Mouse (Mus musculus): ENCODE measurements at regions not wholly inside any gene's neighbourhood (a gene's known extent, or its start where the extent isn't known, plus 50 kb on each side); places are given as distances from the start of the nearest gene placed in this dataset.

GRCm38 (mm10) chr14:79849617-79850435 is 78.7 kb upstream of the Pcdh8 start:
- Histone ChIP-seq H3K79me2 (replicated peaks; ENCODE audit: control insufficient read depth, extremely low read depth, insufficient read depth, poor library complexity, severe bottlenecking) (no peaks in the 10 kb centered on the region), H3K9ac (ENCODE audit: insufficient read depth, low read depth) (no peak overlapping the region), H3K4me2 (ENCODE audit: insufficient read depth, low read depth, poor library complexity, severe bottlenecking) (no peak overlapping the region), H3K27ac (ENCODE audit: insufficient read depth, low read depth) (no peak overlapping the region), H3K36me3 (replicated peaks in 1 of 2; ENCODE audit: control insufficient read depth in 1 of 2, insufficient read depth in 1 of 2, low read length in 1 of 2) (peaks cover 0 to 5% of the 10 kb centered on the region in 2 experiments), H3K27me3 (replicated peaks) (no peaks in the 10 kb centered on the region), H3K4me3 (replicated peaks in 1 of 3; ENCODE audit: low read depth in 2 of 3, low read length in 2 of 3, poor library complexity in 1 of 3) (no peak overlapping the region), H3K4me1 (ENCODE audit: control insufficient read depth in 1 of 2, insufficient read depth in 2 of 2) (peaks cover 8 to 20% of the 10 kb centered on the region in 2 experiments; a peak in 3 of 4 replicates), H3K9me3 (replicated peaks; ENCODE audit: low read length) (no peaks in the 10 kb centered on the region)
- DNase-seq (ENCODE audit: extremely low read depth) = no peak
- in situ Hi-C loops (cut with MboI; ENCODE audit: low pct_ligation_motif_present, low pct_unique_long_range_greater_than_20kb, low sequenced_read_pairs) (loop anchor here (10.0 kb wide), 1 partner anchor 55 kb away; no protein-coding TSS in a partner anchor), dilution Hi-C loops (cut with MboI; ENCODE audit: extremely low pct_ligation_motif_present, extremely low pct_unique_long_range_greater_than_20kb, low sequenced_read_pairs) (no loop called here)
- TF ChIP-seq HCFC1 (IDR thresholded peaks at IDR 0.05; ENCODE audit: low read depth, low read length) (no peak), BHLHE40 (IDR thresholded peaks at IDR 0.05; ENCODE audit: low read depth, low read length) (no peak), CHD1 (IDR thresholded peaks at IDR 0.05; ENCODE audit: low read depth, low read length) (no peak), USF2 (conservative IDR thresholded peaks at IDR 0.05; ENCODE audit: low read depth, low read length) (no peak), RAD21 (IDR thresholded peaks at IDR 0.05; ENCODE audit: low read depth, low read length) (no peak), KAT2A (IDR thresholded peaks at IDR 0.05; ENCODE audit: insufficient replicate concordance, low read length) (no peak), IRF4 (IDR thresholded peaks at IDR 0.05; ENCODE audit: low read depth, low read length) (no peak), NELFE (IDR thresholded peaks at IDR 0.05; ENCODE audit: low read depth, low read length) (no peak), MXI1 (IDR thresholded peaks at IDR 0.05; ENCODE audit: low read depth, low read length) (no peak), ZKSCAN1 (IDR thresholded peaks at IDR 0.05; ENCODE audit: borderline replicate concordance, low read depth, low read length) (no peak), MEF2A (IDR thresholded peaks at IDR 0.05; ENCODE audit: borderline replicate concordance, low read depth, low read length) (no peak), CTCF (conservative IDR thresholded peaks at IDR 0.05 in 1 of 2, IDR thresholded peaks at IDR 0.05 in 1 of 2; ENCODE audit: low read depth in 2 of 2, low read length in 2 of 2) (no peak)

DNA sequence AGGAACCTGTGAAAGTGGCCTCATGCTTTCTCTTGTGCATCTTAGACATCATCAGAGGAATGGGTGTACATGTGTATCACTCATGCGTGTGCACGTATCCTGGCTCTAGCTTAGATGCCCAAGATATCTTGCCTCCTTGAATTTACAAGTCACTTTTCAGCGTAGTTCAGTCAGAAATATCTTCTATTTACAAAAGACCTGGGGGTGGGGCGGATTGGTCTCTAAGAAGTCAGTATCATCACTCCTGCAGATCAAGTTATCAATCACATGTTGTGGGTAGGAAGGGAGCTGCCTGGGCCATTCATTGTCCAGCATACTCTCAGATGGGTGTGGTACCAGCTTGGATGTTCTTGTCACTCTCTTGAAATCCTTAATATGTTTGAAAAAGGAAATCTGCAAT is 77.0 kb upstream of the Pcdh8 start:
- dilution Hi-C loops (cut with MboI; ENCODE audit: extremely low pct_ligation_motif_present, extremely low pct_unique_long_range_greater_than_20kb, low sequenced_read_pairs) = no loop called here
- Histone ChIP-seq H3K9me3 (replicated peaks; ENCODE audit: low read length) (no peaks in the 10 kb centered on the region), H3K9ac (ENCODE audit: insufficient read depth, low read depth) (no peak overlapping the region), H3K27me3 (replicated peaks) (no peaks in the 10 kb centered on the region), H3K4me3 (replicated peaks in 1 of 3; ENCODE audit: low read depth in 2 of 3, low read length in 2 of 3, poor library complexity in 1 of 3) (no peak overlapping the region), H3K4me1 (ENCODE audit: control insufficient read depth in 1 of 2, insufficient read depth in 2 of 2) (peaks cover 8 to 28% of the 10 kb centered on the region in 2 experiments; a peak in 3 of 4 replicates), H3K79me2 (replicated peaks; ENCODE audit: control insufficient read depth, extremely low read depth, insufficient read depth, poor library complexity, severe bottlenecking) (no peaks in the 10 kb centered on the region), H3K27ac (ENCODE audit: insufficient read depth, low read depth) (no peak overlapping the region), H3K36me3 (replicated peaks in 1 of 2; ENCODE audit: control insufficient read depth in 1 of 2, insufficient read depth in 1 of 2, low read length in 1 of 2) (peaks cover 6 to 14% of the 10 kb centered on the region in 2 experiments), H3K4me2 (ENCODE audit: insufficient read depth, low read depth, poor library complexity, severe bottlenecking) (no peak overlapping the region)
- TF ChIP-seq ZKSCAN1 (IDR thresholded peaks at IDR 0.05; ENCODE audit: borderline replicate concordance, low read depth, low read length) (no peak), RAD21 (IDR thresholded peaks at IDR 0.05; ENCODE audit: low read depth, low read length) (no peak)
- no peak for DNase-seq (ENCODE audit: extremely low read depth)
- in situ Hi-C loops (cut with MboI; ENCODE audit: low pct_ligation_motif_present, low pct_unique_long_range_greater_than_20kb, low sequenced_read_pairs) = no loop called here

Measured in CH12.LX (cell line).